23 mouse cellular contexts compared by ENCODE assay signal in genomic region chr3:144579796-144580195, GRCm38 (mm10). TPM values are rescaled to one million over a fixed set of nuclear protein-coding genes. Genes with fewer than 3 reads are reported as not detected.
A peak's percentile ranks its signal among the peaks of the same experiment; 100 is the strongest.
DNase-seq lines count a peak whose midpoint lies in the region; ATAC-seq and TF ChIP-seq lines count a peak whose summit lies in the region.
"Had no signal": no experiment of that assay in that cellular context is flagged by ENCODE, and none has a peak within 500 bp of the region (broad histone marks: within the 10 kb centered on the region; RNA-seq: fewer than 3 reads in every experiment).

No protein-coding gene starts in this region.

- no peaks in the 10 kb centered on the region for H3K4me1 ChIP-seq in hindbrain, embryonic 14.5 days (replicated peaks; ENCODE audit: control insufficient read depth, insufficient read depth, low read length)
- H3K4me1 ChIP-seq in hindbrain, embryonic 16.5 days (ENCODE audit: control insufficient read depth, insufficient read depth, low read depth, low read length), result no peaks in the 10 kb centered on the region
- H3K4me1 ChIP-seq in embryonic fibroblast, embryonic 13.5 days (ENCODE audit: control insufficient read depth, insufficient read depth, low read length), result peaks cover 20% of the 10 kb centered on the region
- H3K4me1 ChIP-seq in liver, embryonic 14.5 days (replicated peaks; ENCODE audit: control insufficient read depth in 2 of 2, insufficient read depth in 2 of 2, low read length in 1 of 2), result peaks cover 8 to 22% of the 10 kb centered on the region in 2 experiments; a peak in 3 of 4 replicates

- peaks cover 37% of the 10 kb centered on the region for H3K36me3 ChIP-seq in hindbrain, embryonic 14.5 days (replicated peaks; ENCODE audit: control insufficient read depth, insufficient read depth)
- H3K36me3 ChIP-seq in hindbrain, embryonic 16.5 days (ENCODE audit: control insufficient read depth, insufficient read depth, low read length), result peaks cover 16% of the 10 kb centered on the region; the same call in 1 of the 2 replicates
- peaks cover 16% of the 10 kb centered on the region for H3K36me3 ChIP-seq in liver, embryonic 14.5 days (replicated peaks; ENCODE audit: control insufficient read depth, insufficient read depth, low read depth)

- H3K27me3 ChIP-seq in hindbrain, embryonic 14.5 days (ENCODE audit: control insufficient read depth, insufficient read depth, low read length), result no peaks in the 10 kb centered on the region
- H3K27me3 ChIP-seq in hindbrain, embryonic 16.5 days (replicated peaks; ENCODE audit: control insufficient read depth, insufficient read depth, low read length), result no peaks in the 10 kb centered on the region
- H3K27me3 ChIP-seq in liver, embryonic 14.5 days (ENCODE audit: control insufficient read depth, insufficient read depth, low read length), result no peaks in the 10 kb centered on the region
- H3K27me3 ChIP-seq: CH12.LX; forebrain, embryonic 12.5 days; heart, embryonic 13.5 days; hindbrain, embryonic 13.5 days; kidney, embryonic 15.5 days; limb, embryonic 13.5 days; stomach, embryonic 15.5 days had no signal

- H3K27ac ChIP-seq in hindbrain, embryonic 14.5 days, result no peak overlapping the region
- H3K27ac ChIP-seq in hindbrain, embryonic 16.5 days (ENCODE audit: low read depth, low read length), result no peak overlapping the region
- peak overlapping the region; percentile 59 for H3K27ac ChIP-seq in embryonic fibroblast, embryonic 13.5 days (ENCODE audit: insufficient read depth, low read length)
- no peak overlapping the region for H3K27ac ChIP-seq in liver, embryonic 14.5 days
- H3K27ac ChIP-seq: forebrain, embryonic 12.5 days; heart, embryonic 13.5 days; hindbrain, embryonic 13.5 days; kidney, embryonic 15.5 days; limb, embryonic 13.5 days; stomach, embryonic 15.5 days had no signal

- TF ChIP-seq POLR2A in embryonic fibroblast, embryonic 13.5 days (IDR thresholded peaks at IDR 0.05; ENCODE audit: low read depth, low read length), result no peak

- peak; percentile 11; the same call in 1 of the 2 replicates for ATAC-seq in hindbrain, embryonic 14.5 days (ENCODE audit: low FRiP score)
- no peak for ATAC-seq in hindbrain, embryonic 16.5 days
- peak; percentile 34 for ATAC-seq in liver, embryonic 14.5 days (ENCODE audit: insufficient read depth)
- ATAC-seq: intestine, postnatal 0 days had no signal

- intact Hi-C loops in heart, postnatal 10 days (cut with DNase I), result no loop called here

- no peaks in the 10 kb centered on the region for H3K9me3 ChIP-seq in hindbrain, embryonic 14.5 days (ENCODE audit: control insufficient read depth, low read length)
- no peaks in the 10 kb centered on the region for H3K9me3 ChIP-seq in hindbrain, embryonic 16.5 days (ENCODE audit: control insufficient read depth, low read length)
- no peaks in the 10 kb centered on the region for H3K9me3 ChIP-seq in liver, embryonic 14.5 days (ENCODE audit: control insufficient read depth, low read length)
- H3K9me3 ChIP-seq: forebrain, embryonic 12.5 days; heart, embryonic 13.5 days; hindbrain, embryonic 13.5 days; kidney, embryonic 15.5 days; limb, embryonic 13.5 days; stomach, embryonic 15.5 days had no signal

- DNase-seq in heart, adult 11 months, result peak; percentile 85
- DNase-seq in heart, postnatal 10 days, result no peak
- no peak for DNase-seq in hindbrain, embryonic 14.5 days (ENCODE audit: low spot score)
- no peak for DNase-seq in liver, embryonic 14.5 days (ENCODE audit: low read depth in 3 of 3, low spot score in 3 of 3)
- no peak for DNase-seq in adrenal gland, adult (ENCODE audit: inconsistent age in 2 of 2, low spot score in 1 of 2)
- DNase-seq: adrenal gland, postnatal 36 days; cerebellum, adult 11-12 months; cerebellum, postnatal 14 days; embryo, embryonic 11 days; gastrocnemius, postnatal 10 days; lung, postnatal 36 days; right cerebral cortex, postnatal 25 days; thymus, adult 18-20 months had no signal

- 90% methylated on average over 5 of the region's 5 CpGs for WGBS in hindbrain, embryonic 14.5 days
- WGBS in hindbrain, embryonic 16.5 days, result 80% methylated on average over 5 of the region's 5 CpGs
- WGBS in liver, embryonic 14.5 days (ENCODE audit: insufficient replicate concordance), result 67% methylated on average over 5 of the region's 5 CpGs

- no peak overlapping the region for H3K9ac ChIP-seq in hindbrain, embryonic 14.5 days
- no peak overlapping the region for H3K9ac ChIP-seq in hindbrain, embryonic 16.5 days (ENCODE audit: low read depth, low read length)
- no peak overlapping the region for H3K9ac ChIP-seq in liver, embryonic 14.5 days (replicated peaks)
- H3K9ac ChIP-seq: forebrain, embryonic 12.5 days; heart, embryonic 13.5 days; hindbrain, embryonic 13.5 days; kidney, embryonic 15.5 days; limb, embryonic 13.5 days; stomach, embryonic 15.5 days had no signal

- no peak overlapping the region for H3K4me3 ChIP-seq in hindbrain, embryonic 14.5 days (replicated peaks; ENCODE audit: low read length)
- no peak overlapping the region for H3K4me3 ChIP-seq in hindbrain, embryonic 16.5 days (ENCODE audit: low read length)
- no peak overlapping the region for H3K4me3 ChIP-seq in embryonic fibroblast, embryonic 13.5 days (ENCODE audit: insufficient read depth, low read length)
- no peak overlapping the region for H3K4me3 ChIP-seq in liver, embryonic 14.5 days (ENCODE audit: insufficient read depth in 1 of 2, low read depth in 2 of 2, low read length in 2 of 2)
- H3K4me3 ChIP-seq: forebrain, embryonic 12.5 days; heart, embryonic 13.5 days; hindbrain, embryonic 13.5 days; kidney, embryonic 15.5 days; limb, embryonic 13.5 days; stomach, embryonic 15.5 days had no signal

- no peak overlapping the region for H3K4me2 ChIP-seq in hindbrain, embryonic 14.5 days (replicated peaks)
- H3K4me2 ChIP-seq in hindbrain, embryonic 16.5 days (ENCODE audit: low read length), result no peak overlapping the region
- no peak overlapping the region for H3K4me2 ChIP-seq in liver, embryonic 14.5 days (ENCODE audit: low read depth)
- H3K4me2 ChIP-seq: forebrain, embryonic 12.5 days; heart, embryonic 13.5 days; hindbrain, embryonic 13.5 days; kidney, embryonic 15.5 days; limb, embryonic 13.5 days; stomach, embryonic 15.5 days had no signal

- no peak for TF ChIP-seq EP300 in liver, embryonic 14.5 days (IDR thresholded peaks at IDR 0.05; ENCODE audit: low read depth)

- TF ChIP-seq CTCF in embryonic fibroblast, embryonic 13.5 days (IDR thresholded peaks at IDR 0.05; ENCODE audit: borderline replicate concordance, insufficient read depth, low read length), result no peak
- no peak for TF ChIP-seq CTCF in liver, embryonic 14.5 days (IDR thresholded peaks at IDR 0.05; ENCODE audit: low read depth)

RNA-seq across cellular contexts. Expression of gene Selenof, which starts 9.7 kb away (rescaled TPM):
- total RNA-seq in heart, postnatal 10 days (2021), result 100 to 1,000 TPM; 208 to 218 TPM
- polyA plus RNA-seq in hindbrain, embryonic 14.5 days (2014; fragmentation: Nextera tagmentation; extraction: Ambion mirVana), result 461 and 464 TPM in 2 replicates
- polyA plus RNA-seq in hindbrain, embryonic 16.5 days (2015; fragmentation: Nextera tagmentation; extraction: Ambion mirVana), result 574 and 619 TPM in 2 replicates
- 653 and 674 TPM in 2 replicates for polyA plus RNA-seq in embryonic fibroblast, embryonic 13.5 days (2011; ENCODE audit: insufficient read length, low read depth, missing spikeins)
- polyA plus RNA-seq in liver, embryonic 14.5 days (2012; rRNA removed), result 72.6 and 141 TPM in 2 replicates
- 243 and 263 TPM in 2 replicates for polyA plus RNA-seq in liver, embryonic 14.5 days (2014; fragmentation: Nextera tagmentation; extraction: Ambion mirVana)

RNA-seq across cellular contexts. Expression of gene Hs2st1, which starts 9.8 kb away (rescaled TPM):
- total RNA-seq in heart, postnatal 10 days (2021), result 10 to 100 TPM; 17.0 to 19.7 TPM
- polyA plus RNA-seq in hindbrain, embryonic 14.5 days (2014; fragmentation: Nextera tagmentation; extraction: Ambion mirVana), result 15.2 and 17.0 TPM in 2 replicates
- 12.1 and 12.3 TPM in 2 replicates for polyA plus RNA-seq in hindbrain, embryonic 16.5 days (2015; fragmentation: Nextera tagmentation; extraction: Ambion mirVana)
- 75.7 and 83.7 TPM in 2 replicates for polyA plus RNA-seq in embryonic fibroblast, embryonic 13.5 days (2011; ENCODE audit: insufficient read length, low read depth, missing spikeins)
- polyA plus RNA-seq in liver, embryonic 14.5 days (2012; rRNA removed), result 1.9 and 2.5 TPM in 2 replicates
- 1.7 TPM in 2 replicates for polyA plus RNA-seq in liver, embryonic 14.5 days (2014; fragmentation: Nextera tagmentation; extraction: Ambion mirVana)
